Mouse (Mus musculus) small intestine, adult 2 months (tissue): ENCODE measurements at regions not wholly inside any gene's neighbourhood (a gene's known extent, or its start where the extent isn't known, plus 50 kb on each side); places are given as distances from the start of the nearest gene placed in this dataset.

Experiments
- CTCF ChIP-seq: fragments of 200-500 bp; IDR thresholded peaks from 2 replicates; pipeline ENCODE4 v1.5.1; 2012; ENCODE audit warnings: low read depth, mild to moderate bottlenecking, control low read depth, inconsistent platforms, low read length, moderate library complexity, mixed read lengths; ENCODE audit not compliant: insufficient replicate concordance, insufficient read length; ENCODE audit errors: extremely low read depth
- POLR2A ChIP-seq: fragments of 200-500 bp; IDR thresholded peaks from 2 replicates; pipeline ENCODE4 v1.6.1; 2012; ENCODE audit warnings: low read depth, mild to moderate bottlenecking, control low read depth, inconsistent platforms, low read length, moderate library complexity

DNA sequence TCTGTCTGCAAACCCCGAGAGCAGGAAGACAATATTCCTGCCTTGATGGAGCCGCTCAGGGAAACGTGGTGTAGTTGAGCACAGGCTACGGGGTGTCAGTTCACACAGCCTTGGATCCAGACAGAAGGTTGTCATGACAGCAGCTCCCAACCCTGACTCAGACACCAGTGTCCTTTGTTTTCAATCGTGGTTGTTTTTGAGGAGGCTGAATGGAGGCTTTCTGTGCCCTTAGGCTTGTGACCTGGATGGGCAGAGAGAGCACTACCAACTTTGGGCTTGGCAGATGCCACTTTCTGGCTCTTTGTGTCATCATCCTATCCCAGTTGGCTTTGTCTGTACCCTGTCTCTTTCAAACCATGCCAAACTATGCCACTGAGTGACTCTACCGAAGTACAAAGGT lies 57.8 kb upstream of the Zfp706 start:
- TF ChIP-seq CTCF: no peak
- TF ChIP-seq POLR2A: no peak
